ENCODE assay signal across 8 mouse cellular contexts in genomic region chr10:80621940-80622660, GRCm38 (mm10). TPM values are rescaled to one million over a fixed set of nuclear protein-coding genes. Genes with fewer than 3 reads are reported as not detected.
DNase-seq lines count a peak whose midpoint lies in the region; ATAC-seq lines count a peak whose summit lies in the region.

No protein-coding gene starts in this region.

- ATAC-seq in megakaryocyte progenitor cell, adult 5-6 weeks (replicated peaks; ENCODE audit: poor library complexity) = peak; percentile 82

- peak; percentile 100 for DNase-seq in adipocyte (ENCODE audit: low spot score)
- peak; percentile 100 for DNase-seq in embryo, embryonic 10 days (ENCODE audit: low spot score)
- peak; percentile 99 for DNase-seq in gastrocnemius, postnatal 10 days
- peak; percentile 100 for DNase-seq in induced T-regulatory cell, adult 2 months (ENCODE audit: low read depth)
- peak; percentile 99 to 100 for DNase-seq in left cerebral cortex, adult 9 months (ENCODE audit: low spot score in 2 of 2)
- peak; percentile 100 for DNase-seq in right cerebral cortex, postnatal 14 days
- peak; percentile 98 to 99 for DNase-seq in urinary bladder, postnatal 36 days (ENCODE audit: low spot score in 2 of 2)

RNA-seq across cellular contexts. Expression of gene Csnk1g2, which starts 0.5 kb away (rescaled TPM):
- total RNA-seq in gastrocnemius, postnatal 10 days (2021) = 100 to 1,000 TPM; 121 to 141 TPM
- total RNA-seq in megakaryocyte progenitor cell, adult 5-6 weeks (2015) = 39.1 and 43.1 TPM in 2 replicates
- 127 and 171 TPM in 2 replicates for total RNA-seq in megakaryocyte progenitor cell, adult 5-6 weeks (2017)

RNA-seq across cellular contexts. Expression of gene Gm49322, which starts 16.3 kb away (rescaled TPM):
- total RNA-seq in gastrocnemius, postnatal 10 days (2021) = 1 to 10 TPM in 1 of 2 experiments, under 1 TPM in 1; 0.45 to 1.2 TPM
- total RNA-seq in megakaryocyte progenitor cell, adult 5-6 weeks (2015) = 0.17 and 0.57 TPM in 2 replicates
- total RNA-seq in megakaryocyte progenitor cell, adult 5-6 weeks (2017) = 0.61 TPM in 1 of 2 replicates, not detected in the other

RNA-seq across cellular contexts. Expression of gene Adat3, which starts 19.4 kb away (rescaled TPM):
- 1 to 10 TPM in 1 of 2 experiments, under 1 TPM in 1; 0.99 to 1.3 TPM for total RNA-seq in gastrocnemius, postnatal 10 days (2021)
- 0.57 and 0.81 TPM in 2 replicates for total RNA-seq in megakaryocyte progenitor cell, adult 5-6 weeks (2015)
- total RNA-seq in megakaryocyte progenitor cell, adult 5-6 weeks (2017) = 0.08 TPM in 1 of 2 replicates, not detected in the other

RNA-seq across cellular contexts. Expression of gene Scamp4, which starts 19.4 kb away (rescaled TPM):
- total RNA-seq in gastrocnemius, postnatal 10 days (2021) = 10 to 100 TPM; 18.4 to 23.9 TPM
- 25.9 and 27.2 TPM in 2 replicates for total RNA-seq in megakaryocyte progenitor cell, adult 5-6 weeks (2015)
- total RNA-seq in megakaryocyte progenitor cell, adult 5-6 weeks (2017) = 11.2 and 15.9 TPM in 2 replicates

RNA-seq across cellular contexts. Expression of gene Abhd17a, which starts 32.0 kb away (rescaled TPM):
- total RNA-seq in gastrocnemius, postnatal 10 days (2021) = 10 to 100 TPM; 69.6 to 73.3 TPM
- total RNA-seq in megakaryocyte progenitor cell, adult 5-6 weeks (2015) = 59.7 and 79.8 TPM in 2 replicates
- 20.5 and 29.4 TPM in 2 replicates for total RNA-seq in megakaryocyte progenitor cell, adult 5-6 weeks (2017)

Comparison
In these comparisons a context has a peak if more than half of its experiments do, and no peak if none do; other contexts are left out.
1. Peak in every context shown above with its lines: DNase-seq and ATAC-seq.